Mouse (Mus musculus) hindbrain, postnatal 0 days (tissue): ENCODE measurements around the gene Pigp. TPM values are rescaled to one million over a fixed set of nuclear protein-coding genes. Genes with fewer than 3 reads are reported as not detected.

ENCODE experiments used
- ATAC-seq: fragments of 200-750 bp; cut with Nextera tagmentation; 2 replicates; pipeline ENCODE4 v1.8.0; 2017; ENCODE audit warnings: mild to moderate bottlenecking, moderate TSS enrichment, moderate library complexity
- DNase-seq: peaks from one replicate; pipeline ENCODE4 v3.0.0-alpha.2; 2015; ENCODE audit warnings: low spot score
- H3K27ac ChIP-seq: fragments of 300-500 bp; sonication (generic); 2 replicates; pipeline ENCODE4 v1.5.1; 2014; ENCODE audit warnings: mild to moderate bottlenecking
- H3K27me3 ChIP-seq: fragments of 300-500 bp; sonication (generic); 2 replicates; pipeline ENCODE4 v1.6.1; 2014; ENCODE audit warnings: low read length, mixed read lengths; ENCODE audit not compliant: insufficient read depth
- H3K36me3 ChIP-seq: fragments of 300-500 bp; sonication (generic); 2 replicates; pipeline ENCODE4 v1.6.1; 2014; ENCODE audit warnings: low read length, mixed read lengths; ENCODE audit not compliant: insufficient read depth
- H3K4me1 ChIP-seq: fragments of 300-500 bp; sonication (generic); 2 replicates; pipeline ENCODE4 v1.6.1; 2014; ENCODE audit warnings: antibody characterized with exemption, low read length, mixed read lengths; ENCODE audit not compliant: insufficient read depth
- H3K4me2 ChIP-seq: fragments of 300-500 bp; sonication (generic); 2 replicates; pipeline ENCODE4 v1.6.1; 2014; ENCODE audit warnings: low read depth, mild to moderate bottlenecking, low read length, moderate library complexity, mixed read lengths
- H3K4me3 ChIP-seq: fragments of 300-500 bp; sonication (generic); 2 replicates; pipeline ENCODE4 v1.5.1; 2014; ENCODE audit warnings: low read length
- H3K9ac ChIP-seq: fragments of 300-500 bp; sonication (generic); replicated peaks from 2 replicates; pipeline ENCODE4 v1.6.1; 2014; ENCODE audit warnings: mild to moderate bottlenecking, low read length, moderate library complexity, mixed read lengths
- H3K9me3 ChIP-seq: fragments of 300-500 bp; sonication (generic); 2 replicates; pipeline ENCODE4 v1.6.1; 2016; ENCODE audit warnings: low read length, mixed read lengths
- CTCF ChIP-seq: IDR thresholded peaks from 2 replicates; pipeline ENCODE4 v1.5.1; 2016; ENCODE audit warnings: antibody characterized with exemption, control low read depth, low read depth
- WGBS: fragments of 180-500 bp; shearing (Covaris S2); extraction: QIAGEN DNeasy Blood & Tissue Kit; methylation state at CpG from one replicate; pipeline ENCODE4 v1.1.7; 2014; 5-methylcytosine and 5-hydroxymethylcytosine counted together
- polyA plus RNA-seq: library from polyadenylated mRNA; unstranded; fragments of >200 nt; fragmentation: Nextera tagmentation; extraction: Ambion mirVana; gene quantifications from 2 replicates; pipeline ENCODE4 v1.2.1, GENCODE M21; 2015
- total RNA-seq: library from RNA; depleted of rRNA; stranded (reverse); fragments of >200 nt; gene quantifications from 2 replicates; pipeline ENCODE4 v1.2.3, GENCODE M21; 2014

Pigp gene
- total and polyA plus RNA-seq, 2 experiments from 2014 or later: 100 to 139 TPM

- H3K36me3 ChIP-seq: no peaks in the 10 kb centered on the region
- no peak for DNase-seq
- no peak for TF ChIP-seq CTCF
- H3K4me1 ChIP-seq: no peaks in the 10 kb centered on the region
- H3K27ac ChIP-seq: no peak overlapping the region
- H3K9ac ChIP-seq: no peak overlapping the region
- H3K4me3 ChIP-seq: no peak overlapping the region
- WGBS: 36% methylated on average over 5 of the region's 5 CpGs
- no peaks in the 10 kb centered on the region for H3K27me3 ChIP-seq
- no peaks in the 10 kb centered on the region for H3K9me3 ChIP-seq
- H3K4me2 ChIP-seq: no peak overlapping the region
- no peak for ATAC-seq
These were observed 36.0 kb downstream of the Pigp start for GRCm38 (mm10) chr16:94335656-94336055.

DNA sequence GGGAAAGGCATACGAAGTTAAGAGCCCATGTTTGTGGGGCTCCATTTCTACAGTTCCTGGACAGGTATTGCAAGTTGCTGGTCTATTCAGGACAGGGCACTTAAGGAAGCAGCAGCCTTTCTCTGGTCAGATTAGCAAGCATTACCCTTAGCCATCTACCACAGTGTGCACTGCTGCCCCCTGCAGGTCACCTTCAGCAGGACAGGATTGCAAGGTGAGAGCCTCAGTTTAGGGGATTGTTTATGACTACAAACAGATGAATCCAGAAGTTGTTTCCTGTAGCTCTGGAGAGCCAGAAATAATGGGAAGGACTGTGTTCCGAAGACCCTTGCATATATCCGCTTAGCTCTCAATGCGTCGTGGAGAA is 39.8 kb downstream of the Pigp start:
- Histone ChIP-seq H3K9ac (no peak overlapping the region), H3K4me2 (no peak overlapping the region), H3K27ac (no peak overlapping the region), H3K4me1 (peaks cover 3% of the 10 kb centered on the region; the same call in 1 of the 2 replicates), H3K27me3 (peaks cover 5% of the 10 kb centered on the region), H3K4me3 (no peak overlapping the region), H3K36me3 (no peaks in the 10 kb centered on the region), H3K9me3 (no peaks in the 10 kb centered on the region)
- peak; percentile 71 for TF ChIP-seq CTCF
- WGBS: 56% methylated on average over 5 of the region's 5 CpGs
- no peak for ATAC-seq
- DNase-seq: no peak

DNA sequence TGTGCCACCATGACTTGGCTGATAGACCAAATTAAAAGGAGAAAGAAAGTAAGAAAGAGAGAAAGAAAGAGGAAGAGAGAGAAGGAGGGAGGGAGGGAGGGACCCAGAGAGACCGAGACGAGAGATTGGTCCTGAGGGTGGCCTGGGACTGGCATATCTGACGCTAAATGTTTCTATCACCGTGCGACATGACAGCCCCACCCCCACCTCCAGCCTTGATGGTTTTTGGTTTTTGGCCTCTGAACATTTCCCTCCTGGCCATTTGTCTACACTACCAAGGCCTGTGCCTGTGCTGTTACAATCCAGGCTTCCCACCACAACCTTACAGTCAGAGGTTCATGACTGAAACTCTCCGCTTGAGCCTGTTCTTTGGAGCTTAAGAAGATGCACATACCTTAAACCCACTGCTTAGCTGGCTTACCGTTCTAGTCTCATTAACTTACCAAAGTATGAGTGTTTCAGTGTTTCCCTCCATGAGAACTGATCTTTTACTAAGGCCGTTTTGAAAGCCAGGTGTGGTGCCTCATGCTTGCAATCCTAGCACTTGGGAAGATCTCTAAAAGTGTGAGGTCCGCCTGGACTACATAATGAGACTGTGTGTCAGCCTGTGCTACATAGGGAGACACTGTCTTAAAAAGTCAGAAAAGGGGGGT is 40.3 kb downstream of the Pigp start:
- peaks cover 9% of the 10 kb centered on the region for H3K27me3 ChIP-seq
- DNase-seq (no peak), ATAC-seq (no peak)
- H3K36me3 ChIP-seq: no peaks in the 10 kb centered on the region
- no peak for TF ChIP-seq CTCF
- no peak overlapping the region for H3K9ac ChIP-seq
- H3K27ac ChIP-seq: no peak overlapping the region
- no peak overlapping the region for H3K4me2 ChIP-seq
- H3K4me3 ChIP-seq: no peak overlapping the region
- H3K9me3 ChIP-seq: no peaks in the 10 kb centered on the region
- WGBS: 83% methylated on average over 9 of the region's 9 CpGs
- H3K4me1 ChIP-seq: peaks cover 3% of the 10 kb centered on the region; the same call in 1 of the 2 replicates

- Histone ChIP-seq H3K4me1 (peaks cover 3% of the 10 kb centered on the region; the same call in 1 of the 2 replicates), H3K4me3 (no peak overlapping the region), H3K9me3 (no peaks in the 10 kb centered on the region), H3K4me2 (no peak overlapping the region), H3K27me3 (peaks cover 9% of the 10 kb centered on the region), H3K36me3 (no peaks in the 10 kb centered on the region), H3K9ac (no peak overlapping the region), H3K27ac (no peak overlapping the region)
- DNase-seq: peak; percentile 37
- no peak for TF ChIP-seq CTCF
- 63% methylated on average over 5 of the region's 5 CpGs for WGBS
- no peak for ATAC-seq
These were observed 41.2 kb downstream of the Pigp start for GRCm38 (mm10) chr16:94330429-94330828.

GRCm38 (mm10) chr16:94328881-94329867 is 42.5 kb downstream of the Pigp start:
- WGBS: 12% methylated on average over 25 of the region's 25 CpGs
- Histone ChIP-seq H3K4me3 (peak overlapping the region; percentile 42; the same call in 1 of the 2 replicates), H3K4me1 (peaks cover 3% of the 10 kb centered on the region; the same call in 1 of the 2 replicates), H3K9me3 (no peaks in the 10 kb centered on the region), H3K4me2 (peak overlapping the region; percentile 68), H3K9ac (no peak overlapping the region), H3K27me3 (peaks cover 9% of the 10 kb centered on the region), H3K36me3 (no peaks in the 10 kb centered on the region), H3K27ac (no peak overlapping the region)
- ATAC-seq (no peak), DNase-seq (no peak)
- no peak for TF ChIP-seq CTCF

- no peaks in the 10 kb centered on the region for H3K9me3 ChIP-seq
- H3K4me1 ChIP-seq: peaks cover 3% of the 10 kb centered on the region; the same call in 1 of the 2 replicates
- no peak within 1 kb of the TSS for H3K27ac ChIP-seq
- DNase-seq (no peak), ATAC-seq (0 out of 2 replicates have a peak, but pooled peaks have one; percentile 35)
- H3K4me3 ChIP-seq: peak within 1 kb of the TSS; percentile 42
- no peaks in the 10 kb centered on the region for H3K36me3 ChIP-seq
- peaks cover 9% of the 10 kb centered on the region for H3K27me3 ChIP-seq
- no peak for TF ChIP-seq CTCF
- H3K9ac ChIP-seq: peak within 1 kb of the TSS; percentile 22; the same call in 1 of the 2 replicates
- WGBS: 2% methylated on average over 63 of the region's 63 CpGs
- peak within 1 kb of the TSS; percentile 68 for H3K4me2 ChIP-seq
These were observed 43.6 kb downstream of the Pigp start, which contains the start of gene Ripply3 for GRCm38 (mm10) chr16:94327781-94328711. Ripply3 (plus strand) TSS chr16:94328420.
